7 mouse cellular contexts compared by ENCODE assay signal in the genomic region with DNA sequence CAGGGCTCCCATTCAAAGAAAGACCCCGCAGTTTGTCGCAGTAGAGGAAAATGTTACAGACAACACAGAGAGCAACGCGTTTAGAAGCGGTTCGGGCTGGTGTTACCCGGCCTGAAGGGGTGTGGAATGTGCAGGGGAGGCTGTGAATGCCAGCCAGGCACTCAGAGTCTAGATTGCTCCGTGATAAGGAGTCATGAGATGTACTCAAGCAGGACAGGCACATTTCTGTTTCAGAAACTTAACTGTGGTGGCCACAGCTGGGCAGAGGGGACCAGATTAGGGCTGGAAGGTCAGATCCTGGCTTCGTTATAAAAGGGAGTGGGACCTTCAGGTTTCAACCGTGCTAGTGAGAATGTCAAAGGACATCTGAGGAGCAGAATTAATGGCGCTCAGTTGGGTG. TPM values are rescaled to one million over a fixed set of nuclear protein-coding genes. Genes with fewer than 3 reads are reported as not detected.
DNase-seq lines count a peak whose midpoint lies in the region; ATAC-seq and TF ChIP-seq lines count a peak whose summit lies in the region.

No protein-coding gene starts in this region.

- H3K4me3 ChIP-seq in G1E (ENCODE audit: low read depth, low read length) = peak overlapping the region; percentile 72
- peak overlapping the region; percentile 50 for H3K4me3 ChIP-seq in heart, postnatal 0 days (ENCODE audit: low read depth, low read length)
- H3K4me3 ChIP-seq in limb, embryonic 13.5 days = peak overlapping the region; percentile 48
- peak overlapping the region; percentile 42 for H3K4me3 ChIP-seq in midbrain, embryonic 12.5 days

- H3K27me3 ChIP-seq in G1E (ENCODE audit: insufficient read depth, low read length) = no peaks in the 10 kb centered on the region
- H3K27me3 ChIP-seq in heart, postnatal 0 days (ENCODE audit: control insufficient read depth, insufficient read depth, low read length) = no peaks in the 10 kb centered on the region
- H3K27me3 ChIP-seq in limb, embryonic 13.5 days = no peaks in the 10 kb centered on the region
- H3K27me3 ChIP-seq in midbrain, embryonic 12.5 days = no peaks in the 10 kb centered on the region

- H3K9me3 ChIP-seq in G1E (replicated peaks) = no peaks in the 10 kb centered on the region
- H3K9me3 ChIP-seq in heart, postnatal 0 days (replicated peaks; ENCODE audit: control insufficient read depth, low read length) = no peaks in the 10 kb centered on the region
- H3K9me3 ChIP-seq in limb, embryonic 13.5 days = no peaks in the 10 kb centered on the region
- H3K9me3 ChIP-seq in midbrain, embryonic 12.5 days = no peaks in the 10 kb centered on the region

- peak; percentile 3 for ATAC-seq in CD4-positive, CD25-positive, alpha-beta regulatory T cell, adult 4 months
- 0 out of 2 replicates have a peak, but pooled peaks have one; percentile 11 for ATAC-seq in G1E (ENCODE audit: extremely low read depth, insufficient number of reproducible peaks, low FRiP score, poor library complexity, severe bottlenecking)
- ATAC-seq in heart, postnatal 0 days (ENCODE audit: insufficient read depth, low read depth) = peak; percentile 36
- ATAC-seq in limb, embryonic 13.5 days (ENCODE audit: low FRiP score, low read depth) = no peak; the same call in 1 of the 2 replicates
- no peak; the same call in 1 of the 2 replicates for ATAC-seq in midbrain, embryonic 12.5 days (ENCODE audit: low FRiP score, low read depth)

- H3K9ac ChIP-seq in heart, postnatal 0 days (replicated peaks; ENCODE audit: low read depth, low read length) = peak overlapping the region; percentile 50
- peak overlapping the region; percentile 72 for H3K9ac ChIP-seq in limb, embryonic 13.5 days
- peak overlapping the region; percentile 48 for H3K9ac ChIP-seq in midbrain, embryonic 12.5 days (replicated peaks)

- no peak for TF ChIP-seq EP300 in heart, postnatal 0 days (IDR thresholded peaks at IDR 0.05; ENCODE audit: low read depth)

- TF ChIP-seq CTCF in G1E (IDR thresholded peaks at IDR 0.05; ENCODE audit: low read depth, low read length) = no peak
- no peak for TF ChIP-seq CTCF in heart, postnatal 0 days (IDR thresholded peaks at IDR 0.05; ENCODE audit: low read depth)

- H3K4me2 ChIP-seq in heart, postnatal 0 days (ENCODE audit: low read depth, low read length) = peak overlapping the region; percentile 85
- peak overlapping the region; percentile 83 for H3K4me2 ChIP-seq in limb, embryonic 13.5 days (replicated peaks)
- peak overlapping the region; percentile 58 for H3K4me2 ChIP-seq in midbrain, embryonic 12.5 days (replicated peaks)

- 2% methylated on average over 11 of the region's 11 CpGs for WGBS in heart, postnatal 0 days
- WGBS in limb, embryonic 13.5 days = 3% methylated on average over 11 of the region's 11 CpGs
- WGBS in midbrain, embryonic 12.5 days = under 1% methylated on average over 11 of the region's 11 CpGs

- peaks cover 91% of the 10 kb centered on the region for H3K4me1 ChIP-seq in G1E (ENCODE audit: insufficient read depth, low read depth, low read length)
- H3K4me1 ChIP-seq in heart, postnatal 0 days (ENCODE audit: control insufficient read depth, insufficient read depth) = peaks cover 51% of the 10 kb centered on the region
- H3K4me1 ChIP-seq in limb, embryonic 13.5 days = peaks cover 60% of the 10 kb centered on the region
- peaks cover 43% of the 10 kb centered on the region for H3K4me1 ChIP-seq in midbrain, embryonic 12.5 days

- no peaks in the 10 kb centered on the region for H3K36me3 ChIP-seq in G1E (replicated peaks)
- H3K36me3 ChIP-seq in heart, postnatal 0 days (replicated peaks; ENCODE audit: control insufficient read depth, insufficient read depth, low read length) = no peaks in the 10 kb centered on the region
- H3K36me3 ChIP-seq in limb, embryonic 13.5 days = no peaks in the 10 kb centered on the region
- no peaks in the 10 kb centered on the region for H3K36me3 ChIP-seq in midbrain, embryonic 12.5 days

- H3K27ac ChIP-seq in heart, postnatal 0 days (ENCODE audit: low read depth) = peak overlapping the region; percentile 94
- H3K27ac ChIP-seq in limb, embryonic 13.5 days = peak overlapping the region; percentile 95
- peak overlapping the region; percentile 94 for H3K27ac ChIP-seq in midbrain, embryonic 12.5 days (replicated peaks)

- DNase-seq in G1E (ENCODE audit: low spot score) = no peak
- DNase-seq in heart, postnatal 0 days (ENCODE audit: low spot score) = peak; percentile 67
- no peak for DNase-seq in ovary, postnatal 10 days (ENCODE audit: low spot score)
- DNase-seq in frontal cortex, postnatal 10 days (ENCODE audit: low spot score in 2 of 2) = no peak

RNA-seq across cellular contexts. Expression of gene Scd2, which starts 8.8 kb away (rescaled TPM):
- polyA plus RNA-seq in CD4-positive, CD25-positive, alpha-beta regulatory T cell, adult 4 months (2017; shearing (Covaris generic)) = 10 to 100 TPM; 40.3 to 46.7 TPM
- total RNA-seq in G1E (2014; fragmentation: Nextera tagmentation) (710 and 771 TPM in 2 replicates), G1E (2017) (537 and 649 TPM in 2 replicates)
- 63.8 and 97.6 TPM in 2 replicates for polyA plus RNA-seq in G1E (2012)
- 307 and 374 TPM in 2 replicates for total RNA-seq in heart, postnatal 0 days (2014; rRNA removed; ENCODE audit: low replicate concordance)
- 47.5 and 61.2 TPM in 2 replicates for polyA plus RNA-seq in heart, postnatal 0 days (2015; fragmentation: Nextera tagmentation; extraction: Ambion mirVana)
- polyA plus RNA-seq in limb, embryonic 13.5 days (2015; fragmentation: Nextera tagmentation; extraction: Ambion mirVana) = 197 and 219 TPM in 2 replicates
- polyA plus RNA-seq in midbrain, embryonic 12.5 days (2016; fragmentation: Nextera tagmentation; extraction: Ambion mirVana) = 419 and 424 TPM in 2 replicates

RNA-seq across cellular contexts. Expression of gene Scd4, which starts 48.2 kb away (rescaled TPM):
- polyA plus RNA-seq in CD4-positive, CD25-positive, alpha-beta regulatory T cell, adult 4 months (2017; shearing (Covaris generic)) = under 1 TPM; 0.42 to 0.59 TPM
- total RNA-seq in G1E (2014; fragmentation: Nextera tagmentation) = 0.23 TPM in 1 of 2 replicates, not detected in the other
- 0.44 and 0.76 TPM in 2 replicates for total RNA-seq in G1E (2017)
- 0.10 and 0.13 TPM in 2 replicates for polyA plus RNA-seq in G1E (2012)
- 10.8 and 37.4 TPM in 2 replicates for total RNA-seq in heart, postnatal 0 days (2014; rRNA removed; ENCODE audit: low replicate concordance)
- 30.8 and 38.2 TPM in 2 replicates for polyA plus RNA-seq in heart, postnatal 0 days (2015; fragmentation: Nextera tagmentation; extraction: Ambion mirVana)
- polyA plus RNA-seq in limb, embryonic 13.5 days (2015; fragmentation: Nextera tagmentation; extraction: Ambion mirVana) = 0.13 and 0.14 TPM in 2 replicates
- 0.10 and 0.11 TPM in 2 replicates for polyA plus RNA-seq in midbrain, embryonic 12.5 days (2016; fragmentation: Nextera tagmentation; extraction: Ambion mirVana)

Comparison
In these comparisons a context has a peak if more than half of its experiments do, and no peak if none do; other contexts are left out.
1. ATAC-seq: peak in CD4-positive, CD25-positive, alpha-beta regulatory T cell, adult 4 months (single experiment), G1E (single experiment) and heart, postnatal 0 days (single experiment); none in limb, embryonic 13.5 days (single experiment) and midbrain, embryonic 12.5 days (single experiment).
2. RNA of gene Scd4, which starts 48.2 kb away (polyA plus RNA-seq): 30.8 to 38.2 TPM in heart, postnatal 0 days; 0.42 to 0.59 TPM in CD4-positive, CD25-positive, alpha-beta regulatory T cell, adult 4 months, 0.10 to 0.13 TPM in G1E, 0.13 to 0.14 TPM in limb, embryonic 13.5 days and 0.10 to 0.11 TPM in midbrain, embryonic 12.5 days; every median in the first group is over 10 times any median in the second.
3. Peak in every context shown above with its lines, with median percentiles within 50 percentile points of each other: H3K4me3 ChIP-seq, H3K27ac ChIP-seq, H3K4me2 ChIP-seq and H3K9ac ChIP-seq.